Comparison of ENCODE assay signal across 8 mouse cellular contexts in genomic region chr9:68016255-68016954, GRCm38 (mm10).
DNase-seq lines count a peak whose midpoint lies in the region; ATAC-seq and TF ChIP-seq lines count a peak whose summit lies in the region.

No protein-coding gene starts in this region.

- no peak overlapping the region for H3K4me2 ChIP-seq in embryonic facial prominence, embryonic 15.5 days (replicated peaks)

- no peak overlapping the region for H3K27ac ChIP-seq in embryonic facial prominence, embryonic 15.5 days (replicated peaks)
- no peak overlapping the region for H3K27ac ChIP-seq in layer of hippocampus, adult 2 months

- H3K36me3 ChIP-seq in embryonic facial prominence, embryonic 15.5 days = no peaks in the 10 kb centered on the region

- peaks cover 12% of the 10 kb centered on the region for H3K27me3 ChIP-seq in embryonic facial prominence, embryonic 15.5 days

- WGBS in embryonic facial prominence, embryonic 15.5 days = 46% methylated on average over 5 of the region's 5 CpGs

- no peak overlapping the region for H3K9ac ChIP-seq in embryonic facial prominence, embryonic 15.5 days

- peaks cover 7% of the 10 kb centered on the region; the same call in 1 of the 2 replicates for H3K4me1 ChIP-seq in embryonic facial prominence, embryonic 15.5 days

- peak; percentile 52 for DNase-seq in ES-CJ7 (ENCODE audit: low read depth, low spot score)
- DNase-seq in adrenal gland, postnatal 14 days = peak; percentile 76
- peak; percentile 40 for DNase-seq in heart, postnatal 25 days (ENCODE audit: low spot score)
- DNase-seq in layer of hippocampus, adult 2 months (ENCODE audit: low spot score in 2 of 2) = peak; percentile 59 to 62
- peak; percentile 27 for DNase-seq in lung, postnatal 25 days (ENCODE audit: low spot score)
- peak; percentile 50 for DNase-seq in right cerebral cortex, postnatal 25 days
- no peak for DNase-seq in spleen, postnatal 4 days (ENCODE audit: low spot score in 2 of 2)

- no peaks in the 10 kb centered on the region for H3K9me3 ChIP-seq in embryonic facial prominence, embryonic 15.5 days (replicated peaks)

- peak; percentile 89 for TF ChIP-seq CTCF in layer of hippocampus, adult 2 months (conservative IDR thresholded peaks at IDR 0.05)

- no peak overlapping the region for H3K4me3 ChIP-seq in embryonic facial prominence, embryonic 15.5 days (replicated peaks)
- H3K4me3 ChIP-seq in layer of hippocampus, adult 2 months = no peak overlapping the region

- intact Hi-C loops in heart, postnatal 25 days (cut with DNase I) = loop anchor here (2.0 to 10.0 kb wide), 5 partner anchors 236 to 1278 kb away; partner anchors contain the start of gene Rora

- ATAC-seq in embryonic facial prominence, embryonic 15.5 days (ENCODE audit: insufficient number of reproducible peaks, low FRiP score, low TSS enrichment, low read depth) = 0 out of 2 replicates have a peak, but pooled peaks have one; percentile 45

Comparison
In these comparisons a context has a peak if more than half of its experiments do, and no peak if none do; other contexts are left out.
1. DNase-seq: peak in ES-CJ7 (single experiment), adrenal gland, postnatal 14 days (single experiment), heart, postnatal 25 days (single experiment), layer of hippocampus, adult 2 months (2 of 2), lung, postnatal 25 days (single experiment) and right cerebral cortex, postnatal 25 days (single experiment); none in spleen, postnatal 4 days (0 of 2).